Mouse (Mus musculus) kidney, adult 8-10 months (tissue): ENCODE measurements at regions not wholly inside any gene's neighbourhood (a gene's known extent, or its start where the extent isn't known, plus 50 kb on each side); places are given as distances from the start of the nearest gene placed in this dataset.
"Not testable (repeated sequence)": the region's sequence is repeated elsewhere in the genome, so short reads cannot be mapped to it uniquely, and the experiment has no call there.

Source experiments
- DNase-seq, 2 experiments: peaks; one replicate each; pipeline ENCODE4 v3.0.0; 2022

GRCm38 (mm10) chr15:42082436-42082835, 1948.3 kb downstream of the 9330182O14Rik start:
- no peak for DNase-seq

- no peak for DNase-seq
Observed at GRCm38 (mm10) chr15:42100730-42101129, 1966.6 kb downstream of the 9330182O14Rik start.

- DNase-seq: no peak
Observed at GRCm38 (mm10) chr15:42104816-42105215, 1970.7 kb downstream of the 9330182O14Rik start.

GRCm38 (mm10) chr15:42107106-42107505, 1972.9 kb downstream of the 9330182O14Rik start:
- DNase-seq: no peak

GRCm38 (mm10) chr15:42111811-42112210, 1977.6 kb downstream of the 9330182O14Rik start:
- DNase-seq: no peak

GRCm38 (mm10) chr15:42127471-42127870, 1993.3 kb downstream of the 9330182O14Rik start:
- no peak for DNase-seq

GRCm38 (mm10) chr15:42128976-42129375, 1994.8 kb downstream of the 9330182O14Rik start:
- no peak for DNase-seq

GRCm38 (mm10) chr15:42166546-42166945, 2032.4 kb downstream of the 9330182O14Rik start:
- DNase-seq: no peak

GRCm38 (mm10) chr15:42177766-42178165, 2043.6 kb downstream of the 9330182O14Rik start:
- not testable (repeated sequence) for DNase-seq

GRCm38 (mm10) chr15:42207187-42207846, 2073.2 kb downstream of the 9330182O14Rik start:
- no peak for DNase-seq

GRCm38 (mm10) chr15:42219496-42219895, 2085.3 kb downstream of the 9330182O14Rik start:
- DNase-seq: no peak

GRCm38 (mm10) chr15:42220005-42220404, 2085.8 kb downstream of the 9330182O14Rik start:
- DNase-seq: no peak

GRCm38 (mm10) chr15:42225006-42225405, 2090.8 kb downstream of the 9330182O14Rik start:
- DNase-seq: no peak

GRCm38 (mm10) chr15:42231692-42232091, 2097.5 kb downstream of the 9330182O14Rik start:
- DNase-seq: no peak

GRCm38 (mm10) chr15:42246812-42247211, 2112.6 kb downstream of the 9330182O14Rik start:
- no peak for DNase-seq

- DNase-seq: peak in 1 of 2 experiments; percentile 4
Observed at GRCm38 (mm10) chr15:42252730-42253330, 2118.7 kb downstream of the 9330182O14Rik start.

GRCm38 (mm10) chr15:42256343-42256742, 2122.2 kb downstream of the 9330182O14Rik start:
- DNase-seq: no peak

GRCm38 (mm10) chr15:42275117-42275516, 2141.0 kb downstream of the 9330182O14Rik start:
- no peak for DNase-seq

GRCm38 (mm10) chr15:42277247-42277646, 2143.1 kb downstream of the 9330182O14Rik start:
- DNase-seq: no peak

- no peak for DNase-seq
Observed at GRCm38 (mm10) chr15:42280810-42281209, 2146.6 kb downstream of the 9330182O14Rik start.

GRCm38 (mm10) chr15:42296406-42296805, 2162.2 kb downstream of the 9330182O14Rik start:
- peak in 1 of 2 experiments; percentile 1 for DNase-seq

GRCm38 (mm10) chr15:42297430-42297829, 2163.3 kb downstream of the 9330182O14Rik start:
- no peak for DNase-seq

GRCm38 (mm10) chr15:42301956-42302355, 2167.8 kb downstream of the 9330182O14Rik start:
- no peak for DNase-seq

GRCm38 (mm10) chr15:42304097-42304496, 2169.9 kb downstream of the 9330182O14Rik start:
- DNase-seq: no peak
